Mouse (Mus musculus) testis, postnatal 10 days (tissue): ENCODE data around the gene Atp23.

Source experiments
- DNase-seq: peaks from one replicate; pipeline ENCODE4 v3.0.0; 2021; ENCODE audit warnings: low spot score

Atp23 gene

GRCm38 (mm10) chr10:126900821-126901487 is at the start of gene Atp23:
Atp23 (minus strand) TSS chr10:126901355.
- DNase-seq = peak; percentile 98

- DNase-seq = no peak
Observed at GRCm38 (mm10) chr10:126950572-126950971, 49.4 kb upstream of the Atp23 start.

GRCm38 (mm10) chr10:126949824-126950223 is 48.7 kb upstream of the Atp23 start:
- no peak for DNase-seq

GRCm38 (mm10) chr10:126945531-126945930 is 44.4 kb upstream of the Atp23 start:
- no peak for DNase-seq

- no peak for DNase-seq
Observed at GRCm38 (mm10) chr10:126940949-126941348, 39.8 kb upstream of the Atp23 start.

- DNase-seq = peak; percentile 49
Observed at GRCm38 (mm10) chr10:126935556-126936381, 34.6 kb upstream of the Atp23 start.

GRCm38 (mm10) chr10:126935121-126935520 is 34.0 kb upstream of the Atp23 start:
- DNase-seq = no peak

- DNase-seq = no peak
Observed at GRCm38 (mm10) chr10:126934561-126934960, 33.4 kb upstream of the Atp23 start.

- no peak for DNase-seq
Observed at GRCm38 (mm10) chr10:126931760-126932139, 30.6 kb upstream of the Atp23 start.

GRCm38 (mm10) chr10:126931123-126931759 is 30.1 kb upstream of the Atp23 start:
- DNase-seq = no peak

- DNase-seq = peak; percentile 80
Observed at GRCm38 (mm10) chr10:126930270-126931121, 29.3 kb upstream of the Atp23 start.

GRCm38 (mm10) chr10:126929543-126929942 is 28.4 kb upstream of the Atp23 start:
- DNase-seq = no peak

- DNase-seq = peak; percentile 65
Observed at GRCm38 (mm10) chr10:126928819-126929206, 27.7 kb upstream of the Atp23 start.

- peak; percentile 91 for DNase-seq
Observed at GRCm38 (mm10) chr10:126928011-126928818, 27.1 kb upstream of the Atp23 start.

GRCm38 (mm10) chr10:126927101-126927961 is 26.2 kb upstream of the Atp23 start:
- peak; percentile 62 for DNase-seq

GRCm38 (mm10) chr10:126925391-126925790 is 24.2 kb upstream of the Atp23 start:
- no peak for DNase-seq

GRCm38 (mm10) chr10:126924087-126924486 is 22.9 kb upstream of the Atp23 start:
- DNase-seq = no peak

GRCm38 (mm10) chr10:126920220-126920619 is 19.1 kb upstream of the Atp23 start:
- no peak for DNase-seq

GRCm38 (mm10) chr10:126919067-126919466 is 17.9 kb upstream of the Atp23 start:
- DNase-seq = peak; percentile 95

GRCm38 (mm10) chr10:126914288-126914687 is 13.1 kb upstream of the Atp23 start:
- no peak for DNase-seq
